Mouse (Mus musculus) pancreas, adult 10 weeks (tissue): Measurements from ENCODE around the gene Tas2r137. TPM values are rescaled to one million over a fixed set of nuclear protein-coding genes. Genes with fewer than 3 reads are reported as not detected.

Experiments
- polyA plus RNA-seq: library from polyadenylated mRNA; stranded (reverse); fragments of 350-450 nt; fragmentation: Illumina TruSeq; extraction: RNeasy Lipid Tissue Mini Kit (QIAGEN cat#74804); gene quantifications from one replicate; pipeline ENCODE4 v1.2.3, GENCODE M21; 2015; ENCODE audit warnings: low read depth, low replicate concordance; ENCODE audit not compliant: insufficient read depth

Tas2r137 gene
- polyA plus RNA-seq = not detected

DNA sequence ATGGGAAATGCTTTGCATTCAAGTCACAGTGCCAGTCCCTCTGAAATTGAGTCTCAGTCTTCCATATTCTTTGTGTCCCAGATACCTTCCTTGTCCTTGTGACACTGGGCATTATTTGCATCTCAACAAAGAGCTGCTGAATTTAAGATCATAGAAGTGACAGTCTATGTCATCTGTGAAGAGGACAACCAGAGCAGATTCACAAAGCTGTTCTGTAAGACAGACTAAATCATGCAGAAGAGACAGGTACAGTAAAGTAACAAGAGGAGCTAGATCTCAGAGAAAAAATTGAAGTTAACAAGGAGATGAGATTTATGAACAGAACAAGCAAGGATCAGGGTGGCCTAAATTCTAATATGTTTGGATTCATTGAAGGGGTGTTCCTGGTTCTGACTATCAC is at the start of gene Tas2r137:
Gene Tas2r137 (plus strand): TSS at position 301 of the 400 bp plus-strand sequence.

DNA sequence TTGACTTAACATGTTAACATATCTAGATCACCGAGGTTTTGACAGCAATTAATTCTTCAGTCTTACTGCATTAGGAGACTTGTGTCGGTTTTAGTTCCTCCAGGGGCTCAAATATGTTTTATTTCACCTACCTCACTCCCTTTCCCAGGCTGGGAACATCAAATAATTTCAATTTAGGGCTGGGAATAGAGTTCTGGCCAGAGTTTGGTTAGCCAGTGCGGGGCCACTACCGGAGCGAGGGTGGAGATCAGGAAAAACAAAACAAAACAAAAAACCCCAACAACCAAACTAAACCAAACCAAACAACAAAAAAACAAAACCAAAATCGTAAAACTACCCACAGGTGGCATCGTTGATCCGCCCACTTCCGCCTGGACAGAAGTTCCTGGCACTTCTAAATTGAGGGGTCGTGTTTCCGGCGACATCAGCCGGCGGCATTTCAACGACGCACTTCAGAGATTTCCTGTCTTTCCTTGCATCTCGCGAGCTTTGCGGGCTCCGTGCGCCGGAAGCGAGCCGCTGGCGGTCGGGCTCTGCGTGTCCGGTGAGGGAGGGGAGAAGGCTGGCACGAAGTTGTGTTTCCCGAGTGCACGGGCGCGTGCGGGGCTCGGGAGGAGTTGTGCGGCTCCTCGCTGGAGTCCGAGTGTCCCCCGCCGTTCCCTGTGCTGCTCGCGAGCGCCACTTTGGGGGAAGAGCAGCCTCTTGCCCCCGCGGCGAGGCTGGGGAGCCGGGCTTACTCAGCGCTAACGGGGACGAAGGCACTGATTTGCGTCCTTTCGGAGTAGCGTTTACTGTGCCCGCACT is 19.9 kb upstream of the Tas2r137 start, which contains the start of gene Ssbp1:
Gene Ssbp1 (plus strand): TSS at position 437 of the 804 bp plus-strand sequence.

DNA sequence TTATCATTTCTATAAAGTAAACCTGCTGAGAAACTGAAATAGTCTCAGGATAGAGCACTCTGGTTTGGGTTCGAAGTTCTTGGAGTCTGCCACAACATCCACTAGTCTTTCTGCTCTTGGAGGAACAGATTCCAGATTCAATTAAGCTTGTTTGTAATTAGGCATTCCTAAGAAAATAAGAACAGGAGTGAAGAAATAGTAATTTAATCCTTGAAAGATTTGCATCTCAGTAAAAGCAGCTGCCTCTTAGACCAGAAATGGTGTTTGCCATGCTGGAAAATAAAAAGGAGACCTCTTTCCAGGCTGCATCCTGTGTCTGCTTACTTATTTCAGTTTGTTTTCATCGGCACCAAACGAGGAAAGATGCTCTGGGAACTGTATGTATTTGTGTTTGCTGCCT is 2.2 kb downstream of the Tas2r137 start, which contains the start of gene Tas2r108:
Gene Tas2r108 (plus strand): TSS at position 301 of the 400 bp plus-strand sequence.

DNA sequence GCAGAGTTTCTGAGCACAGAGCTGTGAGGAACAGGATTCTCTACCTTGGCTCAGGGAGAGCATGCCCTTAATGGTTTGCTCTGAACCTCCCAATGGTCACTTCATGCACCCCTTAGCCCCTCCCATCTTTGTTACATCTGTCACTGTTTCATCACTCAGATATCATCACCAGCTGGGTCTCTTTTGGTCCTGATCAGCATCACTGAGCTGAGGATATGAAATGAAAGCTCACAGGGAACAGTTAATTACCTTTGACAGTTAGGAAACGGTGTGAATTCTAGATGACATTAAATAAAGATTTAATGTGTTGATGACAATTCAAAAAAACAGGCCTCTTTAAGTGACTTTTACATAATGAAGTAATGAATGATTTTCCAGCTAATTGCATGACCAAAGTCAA is 28.4 kb downstream of the Tas2r137 start, which contains the start of gene Prss37:
Gene Prss37 (minus strand): TSS at position 101 of the 400 bp plus-strand sequence.

Other genes with a start within 250 kb of the Tas2r137 start
- gene Agk, start 166.1 kb upstream of the Tas2r137 start, polyA plus RNA-seq = 3.4 TPM
- gene E330009J07Rik, start 55.1 kb upstream of the Tas2r137 start, polyA plus RNA-seq = 7.4 TPM
- gene Wee2, start 52.1 kb upstream of the Tas2r137 start, polyA plus RNA-seq = 0.37 TPM
- gene Ssbp1, start 19.9 kb upstream of the Tas2r137 start, polyA plus RNA-seq = 21.8 TPM
- gene Tas2r108, start 2.3 kb downstream of the Tas2r137 start, polyA plus RNA-seq = not detected
- gene Prss37, start 28.3 kb downstream of the Tas2r137 start, polyA plus RNA-seq = not detected
- gene Olfr461, start 63.8 kb downstream of the Tas2r137 start, polyA plus RNA-seq = not detected
- not detected for gene Olfr460, start 78.3 kb downstream of the Tas2r137 start, polyA plus RNA-seq
- 0.63 TPM for gene Clec5a, start 94.6 kb downstream of the Tas2r137 start, polyA plus RNA-seq
- not detected for gene Tas2r138, start 122.1 kb downstream of the Tas2r137 start, polyA plus RNA-seq
- 1.4 TPM for gene Mgam, start 137.6 kb downstream of the Tas2r137 start, polyA plus RNA-seq